Mouse (Mus musculus): Measurements from ENCODE around the gene Mcm7.

- TF ChIP-seq CTCF (conservative IDR thresholded peaks at IDR 0.05 in 1 of 2, IDR thresholded peaks at IDR 0.05 in 1 of 2; ENCODE audit: low read depth in 2 of 2, low read length in 2 of 2) (no peak), MYC (IDR thresholded peaks at IDR 0.05; ENCODE audit: low read depth, low read length) (no peak), MAX (IDR thresholded peaks at IDR 0.05; ENCODE audit: low read length) (peak; percentile 74), ETS1 (conservative IDR thresholded peaks at IDR 0.05; ENCODE audit: low read depth, low read length) (0 out of 2 replicates have a peak, but pooled peaks have one; percentile 15), NELFE (IDR thresholded peaks at IDR 0.05; ENCODE audit: low read depth, low read length) (peak; percentile 88), MAZ (IDR thresholded peaks at IDR 0.05; ENCODE audit: low read depth, low read length) (peak; percentile 94), ZMIZ1 (IDR thresholded peaks at IDR 0.05; ENCODE audit: low read depth, low read length) (peak; percentile 94), CHD1 (IDR thresholded peaks at IDR 0.05; ENCODE audit: low read depth, low read length) (no peak), MXI1 (IDR thresholded peaks at IDR 0.05; ENCODE audit: low read depth, low read length) (peak; percentile 93), POLR2A (IDR thresholded peaks at IDR 0.05; ENCODE audit: low read depth, low read length) (peak; percentile 89), BHLHE40 (IDR thresholded peaks at IDR 0.05; ENCODE audit: low read depth, low read length) (no peak), USF1 (IDR thresholded peaks at IDR 0.05; ENCODE audit: low read depth, low read length) (no peak), USF2 (conservative IDR thresholded peaks at IDR 0.05; ENCODE audit: low read depth, low read length) (no peak), NRF1 (IDR thresholded peaks at IDR 0.05; ENCODE audit: low read depth, low read length) (peak; percentile 93)
Observed at GRCm38 (mm10) chr5:138160842-138161665, 11.2 kb downstream of the Mcm7 start, which contains the start of gene Cops6.

Data from CH12.LX (cell line).